Mouse (Mus musculus) bone marrow, adult 2 months (tissue): ENCODE data around the gene Rabac1.

ENCODE experiments used
- CTCF ChIP-seq: fragments of 200-500 bp; IDR thresholded peaks from 2 replicates; pipeline ENCODE4 v1.5.1; 2011; ENCODE audit warnings: low read length, control low read depth; ENCODE audit not compliant: control insufficient read depth, insufficient read depth
- POLR2A ChIP-seq: fragments of 200-500 bp; IDR thresholded peaks from 2 replicates; pipeline ENCODE4 v1.6.1; 2011; ENCODE audit warnings: low read depth, mild to moderate bottlenecking, control low read depth, low read length, borderline replicate concordance; ENCODE audit not compliant: control insufficient read depth

GRCm38 (mm10) chr7:25009099-25009700 lies 36.6 kb upstream of the Rabac1 start:
- no peak for TF ChIP-seq CTCF
- TF ChIP-seq POLR2A = no peak
